Mouse (Mus musculus): ENCODE results near the gene Ctsa. TPM values are rescaled to one million over a fixed set of nuclear protein-coding genes. Genes with fewer than 3 reads are reported as not detected.

Gene Ctsa
- 103 and 107 TPM in 2 replicates for polyA plus RNA-seq (2016; fragmentation: Nextera tagmentation; extraction: Ambion mirVana)

DNA sequence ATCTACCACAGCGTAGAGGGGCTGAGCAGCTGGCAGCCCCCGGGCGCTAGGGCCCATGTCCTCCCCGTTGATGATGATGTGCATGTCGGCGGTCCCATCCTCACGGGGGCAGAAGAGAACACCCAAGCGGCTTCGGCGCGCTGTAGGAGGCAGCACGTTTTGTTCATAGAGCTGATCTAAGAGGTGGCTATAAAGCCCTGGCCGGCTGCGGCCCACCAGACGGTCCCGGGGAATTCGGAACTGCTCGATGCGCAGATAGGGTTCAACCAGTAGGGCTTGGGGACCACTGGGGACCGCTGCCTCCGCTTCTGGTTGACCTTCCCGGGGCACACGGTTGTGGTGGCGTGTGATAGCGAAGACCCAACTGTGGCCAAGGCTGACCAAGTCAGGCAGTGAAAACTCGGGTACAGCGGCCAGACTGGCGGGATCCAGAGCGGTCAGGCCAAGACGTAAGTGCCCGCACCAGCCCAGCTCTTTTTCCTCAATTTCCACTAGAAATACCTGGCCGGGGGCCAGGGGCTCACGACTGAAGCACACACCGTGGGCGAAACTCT lies at the start of gene Ctsa:
Gene Ctsa (plus strand): TSS at position 126 of the 554 bp plus-strand sequence.
- peak; percentile 27 for ATAC-seq (ENCODE audit: insufficient number of reproducible peaks, insufficient read depth, low FRiP score, low TSS enrichment, low read depth)
- no peaks in the 10 kb centered on the region for H3K27me3 ChIP-seq
- peak within 1 kb of the TSS; percentile 72 for H3K4me3 ChIP-seq (replicated peaks)
- peaks cover 19% of the 10 kb centered on the region for H3K4me1 ChIP-seq (replicated peaks)
- peak within 1 kb of the TSS; percentile 65 for H3K27ac ChIP-seq
- peaks cover 34% of the 10 kb centered on the region for H3K36me3 ChIP-seq
- H3K9me3 ChIP-seq = no peaks in the 10 kb centered on the region
- peak within 1 kb of the TSS; percentile 96 for H3K4me2 ChIP-seq
- H3K9ac ChIP-seq (replicated peaks) = peak within 1 kb of the TSS; percentile 69
- WGBS = 1% methylated on average over 35 of the region's 35 CpGs

DNA sequence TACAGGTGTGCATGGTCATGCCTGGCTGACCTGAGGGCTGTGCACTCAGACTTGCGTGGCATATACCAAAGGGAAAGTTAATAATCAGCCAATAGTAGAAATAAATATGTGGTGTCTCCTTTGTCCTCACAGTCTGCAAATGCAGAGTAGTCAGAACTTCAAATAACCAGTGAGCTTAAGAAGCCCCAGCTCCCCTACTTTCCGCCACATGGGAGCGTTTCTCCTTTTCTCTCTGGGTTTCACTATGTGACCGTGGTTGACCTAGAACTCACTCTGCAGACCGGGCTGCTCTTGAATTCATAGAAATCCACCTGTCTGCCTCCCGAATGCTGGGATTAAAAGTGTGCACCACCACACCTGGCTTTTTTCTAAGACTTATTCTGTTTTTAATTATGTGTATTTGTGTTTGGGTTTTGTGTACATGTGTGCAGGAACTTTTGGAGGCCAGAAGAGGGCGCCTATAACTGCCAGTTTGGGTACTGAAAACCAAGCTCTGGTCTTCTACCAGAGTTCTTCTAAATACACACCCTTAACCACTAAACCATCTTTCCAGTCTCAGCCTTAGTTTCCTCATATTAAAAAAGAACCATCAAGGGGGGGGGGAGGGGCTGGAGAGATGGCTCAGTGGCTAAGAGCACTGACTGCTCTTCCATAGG lies 48.6 kb upstream of the Ctsa start:
- no peak overlapping the region for H3K4me2 ChIP-seq
- peaks cover 12% of the 10 kb centered on the region for H3K4me1 ChIP-seq (replicated peaks)
- 0 out of 2 replicates have a peak, but pooled peaks cover 3% of the 10 kb centered on the region for H3K27me3 ChIP-seq
- 77% methylated on average over 7 of the region's 7 CpGs for WGBS
- H3K4me3 ChIP-seq (replicated peaks) = no peak overlapping the region
- no peaks in the 10 kb centered on the region for H3K9me3 ChIP-seq
- no peak overlapping the region for H3K27ac ChIP-seq
- H3K36me3 ChIP-seq = peaks cover 7% of the 10 kb centered on the region; the same call in 1 of the 2 replicates
- H3K9ac ChIP-seq (replicated peaks) = no peak overlapping the region
- ATAC-seq (ENCODE audit: insufficient number of reproducible peaks, insufficient read depth, low FRiP score, low TSS enrichment, low read depth) = no peak

DNA sequence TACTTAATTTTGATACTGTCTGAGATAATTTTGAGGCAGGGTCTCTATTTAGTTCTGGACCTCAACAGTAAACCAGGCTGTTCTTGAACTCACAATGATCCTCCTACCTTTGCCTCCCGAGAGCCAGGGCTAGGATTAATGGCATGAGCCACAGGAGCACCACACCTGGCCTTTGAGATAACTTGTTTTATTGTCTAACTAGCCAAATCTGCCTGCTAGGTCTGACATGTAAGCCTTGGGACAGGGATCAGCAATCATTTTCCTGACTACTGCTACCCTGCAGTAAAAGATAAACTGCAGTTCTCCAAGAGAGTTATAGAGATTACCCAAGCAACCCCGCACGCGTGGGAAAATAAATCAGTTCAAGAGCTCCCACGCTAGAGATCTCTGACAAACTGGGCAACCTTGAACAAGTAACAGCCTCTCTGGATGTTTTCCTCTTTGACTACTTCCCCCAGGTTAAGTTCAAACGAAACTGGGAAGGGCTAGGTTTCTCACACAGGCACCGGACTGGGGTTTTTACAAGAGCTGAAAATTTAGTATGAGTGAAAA lies 47.7 kb upstream of the Ctsa start:
- WGBS = 10% methylated on average over 7 of the region's 7 CpGs
- Histone ChIP-seq H3K27ac (peak overlapping the region; percentile 73), H3K27me3 (0 out of 2 replicates have a peak, but pooled peaks cover 3% of the 10 kb centered on the region), H3K4me2 (peak overlapping the region; percentile 84), H3K4me3 (replicated peaks) (peak overlapping the region; percentile 68), H3K9me3 (no peaks in the 10 kb centered on the region), H3K36me3 (peaks cover 13% of the 10 kb centered on the region), H3K4me1 (replicated peaks) (peaks cover 12% of the 10 kb centered on the region), H3K9ac (replicated peaks) (peak overlapping the region; percentile 75; the same call in 1 of the 2 replicates)
- no peak for ATAC-seq (ENCODE audit: insufficient number of reproducible peaks, insufficient read depth, low FRiP score, low TSS enrichment, low read depth)

DNA sequence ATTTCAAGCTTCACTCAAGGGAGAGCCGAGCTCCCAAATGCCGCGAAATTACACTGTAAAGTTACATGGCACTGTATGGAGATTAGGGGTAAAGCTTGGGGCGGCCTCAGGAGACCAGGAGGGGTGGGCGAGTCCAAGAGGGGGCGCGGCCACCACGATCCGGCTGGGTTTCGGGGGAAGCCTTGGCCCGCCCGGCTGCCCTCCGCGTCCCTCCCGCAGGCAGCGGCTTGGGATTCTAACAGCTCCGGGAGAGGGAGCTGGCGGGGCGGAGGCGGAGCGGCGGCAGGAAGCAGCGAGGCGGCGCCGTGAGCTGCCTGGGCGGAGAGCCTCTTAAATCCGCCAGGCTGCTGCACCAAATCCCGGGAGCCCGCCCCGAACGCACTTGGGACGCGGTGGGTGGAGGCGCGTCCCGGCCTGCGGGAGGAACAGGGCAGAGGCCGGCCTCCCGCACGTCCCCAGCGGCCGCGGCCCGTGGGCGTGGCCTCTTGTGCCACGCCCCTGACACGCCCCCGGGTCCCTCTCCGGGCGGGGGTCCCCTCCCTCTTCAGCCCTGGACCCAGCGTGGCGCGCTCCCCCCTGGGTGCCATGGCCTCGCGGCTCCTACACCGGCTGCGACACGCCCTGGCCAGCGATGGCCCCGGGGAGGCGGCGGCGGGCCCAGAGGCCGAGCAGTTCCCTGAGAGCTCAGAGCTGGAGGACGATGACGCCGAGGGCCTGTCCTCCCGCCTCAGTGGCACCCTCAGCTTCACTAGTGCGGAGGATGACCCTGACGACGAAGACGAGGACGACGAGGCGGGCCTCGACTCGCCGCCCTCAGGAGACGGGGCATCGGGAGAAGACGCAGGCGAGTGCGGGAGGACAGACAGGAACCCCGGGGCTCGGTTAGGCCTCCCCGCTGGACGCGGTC lies 46.9 kb upstream of the Ctsa start, which contains the start of gene Snx21:
Gene Snx21 (plus strand): TSS at position 343 of the 907 bp plus-strand sequence.
- under 1% methylated on average over 88 of the region's 89 CpGs for WGBS
- ATAC-seq (ENCODE audit: insufficient number of reproducible peaks, insufficient read depth, low FRiP score, low TSS enrichment, low read depth) = peak; percentile 87
- Histone ChIP-seq H3K4me1 (replicated peaks) (peaks cover 12% of the 10 kb centered on the region), H3K27me3 (0 out of 2 replicates have a peak, but pooled peaks cover 3% of the 10 kb centered on the region), H3K4me2 (peak within 1 kb of the TSS; percentile 84), H3K36me3 (peaks cover 21% of the 10 kb centered on the region), H3K27ac (peak within 1 kb of the TSS; percentile 73), H3K4me3 (replicated peaks) (peak within 1 kb of the TSS; percentile 68), H3K9me3 (no peaks in the 10 kb centered on the region), H3K9ac (replicated peaks) (peak within 1 kb of the TSS; percentile 75)

DNA sequence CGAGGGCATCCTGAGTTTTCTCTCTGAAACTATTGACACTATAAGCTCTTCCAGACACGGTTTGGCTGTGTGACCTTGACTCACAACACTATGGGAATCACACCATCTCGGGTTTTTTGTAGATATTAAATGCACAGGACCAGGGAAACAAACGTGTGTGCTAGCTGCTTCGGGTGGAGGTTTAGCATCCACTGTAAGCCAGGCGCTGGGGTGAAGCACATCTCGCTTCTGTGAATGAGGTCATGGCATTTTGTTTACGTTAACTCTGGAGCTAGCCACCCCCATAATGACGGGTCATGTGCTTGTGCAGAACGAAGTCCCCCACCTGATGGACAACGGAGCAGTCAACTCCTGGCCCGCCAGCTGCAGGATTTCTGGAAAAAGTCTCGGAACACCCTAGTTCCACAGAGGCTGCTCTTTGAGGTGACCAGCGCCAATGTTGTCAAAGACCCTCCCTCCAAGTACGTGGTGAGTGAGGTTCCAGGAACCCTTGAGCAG lies 46.2 kb upstream of the Ctsa start:
- Histone ChIP-seq H3K4me2 (peak overlapping the region; percentile 84), H3K9me3 (no peaks in the 10 kb centered on the region), H3K4me3 (replicated peaks) (peak overlapping the region; percentile 68), H3K27ac (peak overlapping the region; percentile 73; the same call in 1 of the 2 replicates), H3K27me3 (0 out of 2 replicates have a peak, but pooled peaks cover 3% of the 10 kb centered on the region), H3K9ac (replicated peaks) (peak overlapping the region; percentile 75), H3K36me3 (peaks cover 28% of the 10 kb centered on the region), H3K4me1 (replicated peaks) (peaks cover 12% of the 10 kb centered on the region)
- no peak for ATAC-seq (ENCODE audit: insufficient number of reproducible peaks, insufficient read depth, low FRiP score, low TSS enrichment, low read depth)
- 7% methylated on average over 15 of the region's 15 CpGs for WGBS

DNA sequence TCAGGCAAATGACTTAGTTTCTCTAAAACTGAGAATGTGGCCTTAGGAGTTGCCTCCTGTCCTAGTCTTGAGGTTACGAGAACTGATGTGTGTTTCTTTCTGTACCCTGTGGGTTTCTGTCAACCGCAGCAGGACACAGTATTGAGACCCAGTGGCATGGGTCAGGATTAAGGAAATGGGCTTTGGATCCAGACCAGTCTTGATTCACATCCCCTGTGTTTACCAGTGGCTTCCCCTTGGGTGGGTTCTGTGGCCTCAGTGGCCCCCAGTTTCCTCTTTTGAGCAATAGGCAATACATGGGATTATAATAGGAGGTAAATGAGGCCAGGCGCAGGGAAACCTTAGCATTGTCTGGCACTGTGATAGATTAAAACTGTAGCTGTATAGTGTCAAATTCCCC lies 45.6 kb upstream of the Ctsa start:
- H3K4me3 ChIP-seq (replicated peaks) = no peak overlapping the region
- H3K27me3 ChIP-seq = no peaks in the 10 kb centered on the region
- no peak overlapping the region for H3K27ac ChIP-seq
- peak overlapping the region; percentile 84 for H3K4me2 ChIP-seq
- no peaks in the 10 kb centered on the region for H3K9me3 ChIP-seq
- peaks cover 34% of the 10 kb centered on the region for H3K36me3 ChIP-seq
- H3K9ac ChIP-seq (replicated peaks) = peak overlapping the region; percentile 75
- peaks cover 12% of the 10 kb centered on the region for H3K4me1 ChIP-seq (replicated peaks)
- ATAC-seq (ENCODE audit: insufficient number of reproducible peaks, insufficient read depth, low FRiP score, low TSS enrichment, low read depth) = no peak
- 87% methylated on average over 3 of the region's 3 CpGs for WGBS

DNA sequence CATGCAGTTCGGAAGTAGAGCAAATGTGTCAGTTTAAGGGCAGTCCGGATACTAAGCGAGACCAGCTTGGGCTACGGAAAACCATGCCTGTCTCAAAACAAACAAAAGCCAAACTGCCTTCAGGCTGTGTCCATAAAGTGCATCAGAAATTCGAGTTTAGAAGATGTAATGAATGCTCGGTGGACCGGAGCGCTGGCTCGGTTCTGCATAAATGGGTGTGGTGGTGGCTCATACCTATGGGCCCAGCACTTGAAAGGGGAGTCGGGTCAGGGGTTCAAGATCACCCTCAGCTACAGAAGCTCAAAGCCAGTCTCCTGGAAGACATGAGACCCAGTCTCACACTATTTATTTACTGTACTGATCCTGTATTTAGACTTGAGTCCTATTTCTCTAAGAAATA lies 44.9 kb upstream of the Ctsa start:
- no peak overlapping the region for H3K4me3 ChIP-seq (replicated peaks)
- H3K4me1 ChIP-seq (replicated peaks) = peaks cover 12% of the 10 kb centered on the region
- WGBS = 87% methylated on average over 10 of the region's 10 CpGs
- no peaks in the 10 kb centered on the region for H3K9me3 ChIP-seq
- no peak overlapping the region for H3K9ac ChIP-seq (replicated peaks)
- H3K27ac ChIP-seq = no peak overlapping the region
- no peaks in the 10 kb centered on the region for H3K27me3 ChIP-seq
- no peak overlapping the region for H3K4me2 ChIP-seq
- peaks cover 41% of the 10 kb centered on the region for H3K36me3 ChIP-seq
- ATAC-seq (ENCODE audit: insufficient number of reproducible peaks, insufficient read depth, low FRiP score, low TSS enrichment, low read depth) = no peak

DNA sequence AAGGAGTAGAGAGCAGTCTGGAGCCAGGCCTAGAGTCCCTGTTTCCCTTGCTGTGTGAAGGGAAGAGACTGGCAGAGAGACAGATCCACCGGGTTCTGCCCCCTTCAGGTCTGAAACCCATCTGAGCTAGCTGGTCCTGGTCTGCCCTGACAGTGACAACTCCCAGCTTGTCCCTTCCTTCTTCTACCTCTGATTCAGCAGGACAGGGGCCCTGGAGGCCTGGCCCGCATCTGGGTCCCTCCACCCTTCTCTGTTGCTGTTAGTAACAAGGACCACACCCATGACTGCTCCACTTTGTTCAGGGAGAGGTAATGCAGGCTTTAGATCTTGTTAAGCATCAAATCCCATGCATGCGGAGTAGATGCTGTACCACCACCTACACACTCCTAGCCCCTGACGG lies 44.3 kb upstream of the Ctsa start:
- no peaks in the 10 kb centered on the region for H3K27me3 ChIP-seq
- H3K9ac ChIP-seq (replicated peaks) = peak overlapping the region; percentile 44; the same call in 1 of the 2 replicates
- no peak overlapping the region for H3K4me2 ChIP-seq
- WGBS = 78% methylated on average over 4 of the region's 4 CpGs
- H3K4me3 ChIP-seq (replicated peaks) = no peak overlapping the region
- H3K27ac ChIP-seq = no peak overlapping the region
- no peaks in the 10 kb centered on the region for H3K9me3 ChIP-seq
- H3K4me1 ChIP-seq (replicated peaks) = peaks cover 12% of the 10 kb centered on the region
- no peak for ATAC-seq (ENCODE audit: insufficient number of reproducible peaks, insufficient read depth, low FRiP score, low TSS enrichment, low read depth)
- H3K36me3 ChIP-seq = peaks cover 47% of the 10 kb centered on the region

DNA sequence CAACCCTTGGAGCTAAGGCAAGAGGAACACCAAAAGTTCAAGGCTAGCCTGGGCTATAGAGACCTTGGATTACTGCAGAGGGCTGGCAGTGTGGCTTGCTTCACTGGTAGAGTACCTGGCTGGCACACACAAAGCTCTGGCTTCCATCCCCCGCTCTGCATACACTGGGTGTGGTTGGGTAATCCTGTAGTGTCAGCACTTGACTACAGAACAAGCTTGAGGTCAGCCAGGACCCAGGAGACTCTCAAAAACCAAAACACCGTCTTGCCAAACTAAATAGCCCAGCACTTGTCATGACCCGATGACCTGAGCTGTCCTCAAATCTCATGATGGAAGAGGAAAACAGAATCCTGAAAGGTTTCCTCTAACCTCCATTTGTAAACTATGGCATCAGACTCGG lies 42.2 kb upstream of the Ctsa start:
- Histone ChIP-seq H3K27ac (no peak overlapping the region), H3K4me2 (no peak overlapping the region), H3K9me3 (no peaks in the 10 kb centered on the region), H3K4me3 (replicated peaks) (no peak overlapping the region), H3K4me1 (replicated peaks) (peaks cover 8% of the 10 kb centered on the region), H3K9ac (replicated peaks) (no peak overlapping the region), H3K36me3 (peaks cover 63% of the 10 kb centered on the region), H3K27me3 (no peaks in the 10 kb centered on the region)
- 81% methylated on average over 4 of the region's 4 CpGs for WGBS
- no peak for ATAC-seq (ENCODE audit: insufficient number of reproducible peaks, insufficient read depth, low FRiP score, low TSS enrichment, low read depth)

DNA sequence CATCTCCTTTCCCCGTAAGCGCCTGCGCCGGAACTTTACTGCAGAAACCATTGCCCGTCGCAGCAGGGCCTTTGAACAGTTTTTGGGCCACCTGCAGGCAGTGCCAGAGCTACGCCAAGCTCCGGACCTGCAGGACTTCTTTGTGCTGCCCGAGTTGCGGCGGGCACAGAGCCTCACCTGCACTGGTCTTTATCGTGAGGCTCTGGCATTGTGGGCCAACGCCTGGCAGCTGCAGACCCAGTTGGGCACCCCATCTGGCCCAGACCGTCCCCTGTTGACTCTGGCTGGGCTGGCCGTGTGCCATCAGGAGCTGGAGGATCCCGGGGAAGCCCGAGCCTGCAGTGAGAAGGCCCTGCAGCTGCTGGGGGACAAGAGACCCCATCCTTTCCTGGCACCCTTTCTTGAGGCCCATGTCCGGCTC lies 40.8 kb upstream of the Ctsa start:
- Histone ChIP-seq H3K36me3 (peaks cover 77% of the 10 kb centered on the region), H3K4me1 (replicated peaks) (peaks cover 4% of the 10 kb centered on the region)
- WGBS = 92% methylated on average over 18 of the region's 18 CpGs

More for the DNA sequence above, 40.8 kb upstream of the Ctsa start:
- Histone ChIP-seq H3K27me3 (no peaks in the 10 kb centered on the region), H3K9ac (replicated peaks) (no peak overlapping the region), H3K4me2 (no peak overlapping the region), H3K4me3 (replicated peaks) (no peak overlapping the region), H3K9me3 (no peaks in the 10 kb centered on the region), H3K27ac (no peak overlapping the region)
- ATAC-seq (ENCODE audit: insufficient number of reproducible peaks, insufficient read depth, low FRiP score, low TSS enrichment, low read depth) = no peak

Measured in limb, embryonic 12.5 days (tissue).